Mouse (Mus musculus) gastrocnemius, postnatal 14 days (tissue): ENCODE results near the gene Dpm2. TPM values are rescaled to one million over a fixed set of nuclear protein-coding genes. Genes with fewer than 3 reads are reported as not detected.

Experiments
- DNase-seq: peaks from one replicate; pipeline ENCODE4 v3.0.0; 2021; ENCODE audit warnings: mixed read lengths
- intact Hi-C: fragments of 180-260 bp; cut with DNase I; formaldehyde crosslinking; loops from one replicate; pipeline ENCODE4 v1.15.1; 2025; ENCODE audit warnings: low total_unique reads
- total RNA-seq, 2 experiments: library from RNA; stranded (reverse); gene quantifications; 2 replicates each; pipeline ENCODE4 v1.2.3; 2021

The Dpm2 gene
- total RNA-seq, 2 experiments from 2014 or later: 17.6 to 17.8 TPM

- intact Hi-C loops: loop anchor here (5.0 kb wide), 1 partner anchor 111 kb away; no protein-coding TSS in a partner anchor
- no peak for DNase-seq
Observed at GRCm38 (mm10) chr2:32576532-32576931, 5.9 kb downstream of the Dpm2 start.

- peak; percentile 46 for DNase-seq
- intact Hi-C loops: loop anchor here (5.0 kb wide), 1 partner anchor 109 kb away; no protein-coding TSS in a partner anchor
Observed at GRCm38 (mm10) chr2:32578146-32579046, 7.7 kb downstream of the Dpm2 start.

- no peak for DNase-seq
- intact Hi-C loops: loop anchor here (5.0 kb wide), 1 partner anchor 36 kb away; no protein-coding TSS in a partner anchor
Observed at GRCm38 (mm10) chr2:32581450-32582095, 10.9 kb downstream of the Dpm2 start.

- DNase-seq: peak; percentile 71
- intact Hi-C loops: loop anchor here (5.0 kb wide), 1 partner anchor 34 kb away; no protein-coding TSS in a partner anchor
Observed at GRCm38 (mm10) chr2:32582830-32583799, 12.5 kb downstream of the Dpm2 start.

GRCm38 (mm10) chr2:32585149-32585714 lies 14.6 kb downstream of the Dpm2 start:
- DNase-seq: no peak
- intact Hi-C loops: loop anchor here (2.0 kb wide), 1 partner anchor 20 kb away; no protein-coding TSS in a partner anchor

- intact Hi-C loops: no loop called here
- DNase-seq: peak; percentile 95
Observed at GRCm38 (mm10) chr2:32586871-32587351, 16.3 kb downstream of the Dpm2 start, which contains the start of gene St6galnac4. St6galnac4 (plus strand) TSS chr2:32587095.

GRCm38 (mm10) chr2:32587731-32588321 lies 17.2 kb downstream of the Dpm2 start:
- intact Hi-C loops: no loop called here
- DNase-seq: peak; percentile 46

GRCm38 (mm10) chr2:32589213-32589795 lies 18.6 kb downstream of the Dpm2 start:
- intact Hi-C loops: no loop called here
- DNase-seq: no peak

- intact Hi-C loops: no loop called here
- peak; percentile 59 for DNase-seq
Observed at GRCm38 (mm10) chr2:32590224-32590623, 19.6 kb downstream of the Dpm2 start.

GRCm38 (mm10) chr2:32591249-32591648 lies 20.6 kb downstream of the Dpm2 start:
- DNase-seq: no peak
- intact Hi-C loops: no loop called here

GRCm38 (mm10) chr2:32596725-32597124 lies 26.1 kb downstream of the Dpm2 start:
- intact Hi-C loops: no loop called here
- DNase-seq: peak; percentile 66

GRCm38 (mm10) chr2:32597248-32597647 lies 26.6 kb downstream of the Dpm2 start:
- intact Hi-C loops: no loop called here
- no peak for DNase-seq

- no peak for DNase-seq
- intact Hi-C loops: no loop called here
Observed at GRCm38 (mm10) chr2:32597699-32598098, 27.0 kb downstream of the Dpm2 start.

GRCm38 (mm10) chr2:32598506-32598905 lies 27.8 kb downstream of the Dpm2 start:
- DNase-seq: peak; percentile 43
- intact Hi-C loops: no loop called here

GRCm38 (mm10) chr2:32599409-32599808 lies 28.8 kb downstream of the Dpm2 start, which contains the start of gene St6galnac6:
St6galnac6 (plus strand) TSS chr2:32599709.
- intact Hi-C loops: no loop called here
- no peak for DNase-seq

- DNase-seq: peak; percentile 59
- intact Hi-C loops: no loop called here
Observed at GRCm38 (mm10) chr2:32601417-32602065, 30.9 kb downstream of the Dpm2 start.

- peak; percentile 87 for DNase-seq
Observed at GRCm38 (mm10) chr2:32602600-32603054, 32.0 kb downstream of the Dpm2 start.

More at GRCm38 (mm10) chr2:32602600-32603054, 32.0 kb downstream of the Dpm2 start:
- intact Hi-C loops: no loop called here
